Mouse (Mus musculus): Measurements from ENCODE around the gene Olfr761. TPM values are rescaled to one million over a fixed set of nuclear protein-coding genes. Genes with fewer than 3 reads are reported as not detected.
"Not testable (repeated sequence)": the region's sequence is repeated elsewhere in the genome, so short reads cannot be mapped to it uniquely, and the experiment has no call there.

Gene Olfr761
- polyA plus RNA-seq (2015; fragmentation: Nextera tagmentation; extraction: Ambion mirVana) = not detected in 2 replicates

- WGBS = 68% methylated on average over 2 of the region's 2 CpGs
- H3K27ac ChIP-seq = no peak within 1 kb of the TSS
- no peaks in the 10 kb centered on the region for H3K36me3 ChIP-seq (ENCODE audit: insufficient read depth, low read length)
- DNase-seq (ENCODE audit: low spot score) = no peak
- no peaks in the 10 kb centered on the region for H3K9me3 ChIP-seq (replicated peaks; ENCODE audit: low read length)
- no peaks in the 10 kb centered on the region for H3K27me3 ChIP-seq (ENCODE audit: insufficient read depth, low read length)
- H3K4me2 ChIP-seq (ENCODE audit: low read length) = no peak within 1 kb of the TSS
- no peaks in the 10 kb centered on the region for H3K4me1 ChIP-seq (replicated peaks; ENCODE audit: insufficient read depth, low read length)
- TF ChIP-seq CTCF (IDR thresholded peaks at IDR 0.05; ENCODE audit: low read depth) = no peak
- no peak within 1 kb of the TSS for H3K9ac ChIP-seq (ENCODE audit: low read depth, low read length)
- H3K4me3 ChIP-seq (replicated peaks; ENCODE audit: low read depth, low read length) = no peak within 1 kb of the TSS
- ATAC-seq (replicated peaks; ENCODE audit: low FRiP score, low read depth) = no peak
Measured at GRCm38 (mm10) chr17:37952979-37953378, at the start of gene Olfr761. Gene Olfr761 (minus strand): TSS chr17:37953079.

- Histone ChIP-seq H3K27me3 (ENCODE audit: insufficient read depth, low read length) (no peaks in the 10 kb centered on the region), H3K27ac (no peak overlapping the region), H3K4me3 (replicated peaks; ENCODE audit: low read depth, low read length) (no peak overlapping the region), H3K9me3 (replicated peaks; ENCODE audit: low read length) (no peaks in the 10 kb centered on the region), H3K36me3 (ENCODE audit: insufficient read depth, low read length) (no peaks in the 10 kb centered on the region), H3K4me2 (ENCODE audit: low read length) (no peak overlapping the region), H3K9ac (ENCODE audit: low read depth, low read length) (no peak overlapping the region), H3K4me1 (replicated peaks; ENCODE audit: insufficient read depth, low read length) (no peaks in the 10 kb centered on the region)
- no peak for TF ChIP-seq CTCF (IDR thresholded peaks at IDR 0.05; ENCODE audit: low read depth)
- DNase-seq (ENCODE audit: low spot score) (no peak), ATAC-seq (replicated peaks; ENCODE audit: low FRiP score, low read depth) (no peak)
- WGBS = 72% methylated on average over 10 of the region's 10 CpGs
Measured at GRCm38 (mm10) chr17:37995635-37996307, 42.9 kb upstream of the Olfr761 start.

DNA sequence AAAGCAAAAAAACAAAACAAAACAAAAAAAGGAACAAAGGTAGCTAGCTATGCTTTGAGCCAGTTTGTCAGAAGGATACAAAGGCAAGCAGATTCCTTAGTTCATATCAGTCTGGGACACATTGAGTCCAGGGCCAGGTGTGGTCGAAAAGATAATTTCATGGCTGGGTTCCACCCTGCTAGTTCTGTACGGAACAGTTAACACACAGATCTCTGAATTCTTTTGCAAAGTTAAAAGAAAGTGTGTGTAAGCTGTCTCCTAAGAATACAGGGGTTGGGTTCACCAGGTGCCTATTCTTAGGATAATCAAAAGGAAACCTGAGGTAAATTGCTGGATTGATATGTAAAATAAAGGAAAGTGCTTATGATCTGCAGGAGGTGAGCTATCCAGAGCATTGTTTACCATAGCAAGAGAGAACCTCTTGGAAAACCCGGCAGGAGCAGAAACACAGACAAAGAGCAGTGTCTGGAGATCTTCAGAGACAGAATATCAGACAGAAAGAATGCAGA is 37.6 kb upstream of the Olfr761 start:
- no peak overlapping the region for H3K4me3 ChIP-seq (replicated peaks; ENCODE audit: low read depth, low read length)
- H3K36me3 ChIP-seq (ENCODE audit: insufficient read depth, low read length) = no peaks in the 10 kb centered on the region
- no peak overlapping the region for H3K27ac ChIP-seq
- no peak overlapping the region for H3K9ac ChIP-seq (ENCODE audit: low read depth, low read length)
- ATAC-seq (replicated peaks; ENCODE audit: low FRiP score, low read depth) = no peak
- H3K27me3 ChIP-seq (ENCODE audit: insufficient read depth, low read length) = no peaks in the 10 kb centered on the region
- no peaks in the 10 kb centered on the region for H3K4me1 ChIP-seq (replicated peaks; ENCODE audit: insufficient read depth, low read length)
- no peaks in the 10 kb centered on the region for H3K9me3 ChIP-seq (replicated peaks; ENCODE audit: low read length)
- TF ChIP-seq CTCF (IDR thresholded peaks at IDR 0.05; ENCODE audit: low read depth) = no peak
- H3K4me2 ChIP-seq (ENCODE audit: low read length) = no peak overlapping the region
- no peak for DNase-seq (ENCODE audit: low spot score)
- WGBS = 41% methylated on average over 3 of the region's 3 CpGs

GRCm38 (mm10) chr17:37973591-37973990 is 20.7 kb upstream of the Olfr761 start:
- Histone ChIP-seq H3K4me1 (replicated peaks; ENCODE audit: insufficient read depth, low read length) (no peaks in the 10 kb centered on the region), H3K4me2 (ENCODE audit: low read length) (no peak overlapping the region), H3K27me3 (ENCODE audit: insufficient read depth, low read length) (no peaks in the 10 kb centered on the region), H3K4me3 (replicated peaks; ENCODE audit: low read depth, low read length) (no peak overlapping the region), H3K27ac (no peak overlapping the region), H3K9ac (ENCODE audit: low read depth, low read length) (no peak overlapping the region), H3K36me3 (ENCODE audit: insufficient read depth, low read length) (no peaks in the 10 kb centered on the region), H3K9me3 (replicated peaks; ENCODE audit: low read length) (no peaks in the 10 kb centered on the region)
- no peak for TF ChIP-seq CTCF (IDR thresholded peaks at IDR 0.05; ENCODE audit: low read depth)
- ATAC-seq (replicated peaks; ENCODE audit: low FRiP score, low read depth) (no peak), DNase-seq (ENCODE audit: low spot score) (no peak)
- WGBS = 81% methylated on average over 3 of the region's 3 CpGs

DNA sequence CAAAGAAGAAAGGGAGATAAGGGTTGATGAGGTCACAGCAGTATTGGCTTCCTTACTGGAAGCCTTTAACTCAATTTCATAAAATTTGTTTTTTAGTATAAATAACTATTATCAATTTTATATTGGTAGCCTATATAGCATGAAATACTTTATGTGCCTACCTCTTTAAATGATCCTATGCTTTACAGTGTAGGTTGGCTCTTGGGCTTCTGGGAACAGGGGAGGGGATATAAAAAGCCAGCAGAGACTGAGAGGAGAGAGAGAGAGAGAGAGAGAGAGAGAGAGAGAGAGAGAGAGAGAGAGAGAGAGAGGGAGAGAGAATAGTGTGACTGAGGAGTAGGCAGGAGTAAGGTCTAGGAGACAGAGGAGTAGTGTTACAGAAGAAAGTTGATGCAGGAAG is 32.6 kb downstream of the Olfr761 start, which contains the start of gene Olfr128:
TSS of gene Olfr128 (plus strand) at position 301 of the 400 bp plus-strand sequence.
- H3K27ac ChIP-seq = no peak within 1 kb of the TSS
- H3K27me3 ChIP-seq (ENCODE audit: insufficient read depth, low read length) = no peaks in the 10 kb centered on the region
- no peak for TF ChIP-seq CTCF (IDR thresholded peaks at IDR 0.05; ENCODE audit: low read depth)
- DNase-seq (ENCODE audit: low spot score) (no peak), ATAC-seq (replicated peaks; ENCODE audit: low FRiP score, low read depth) (no peak)
- no peaks in the 10 kb centered on the region for H3K9me3 ChIP-seq (replicated peaks; ENCODE audit: low read length)
- no peak within 1 kb of the TSS for H3K4me2 ChIP-seq (ENCODE audit: low read length)
- no peaks in the 10 kb centered on the region for H3K4me1 ChIP-seq (replicated peaks; ENCODE audit: insufficient read depth, low read length)
- H3K9ac ChIP-seq (ENCODE audit: low read depth, low read length) = no peak within 1 kb of the TSS
- no peak within 1 kb of the TSS for H3K4me3 ChIP-seq (replicated peaks; ENCODE audit: low read depth, low read length)
- H3K36me3 ChIP-seq (ENCODE audit: insufficient read depth, low read length) = no peaks in the 10 kb centered on the region

GRCm38 (mm10) chr17:37906821-37907220 is 46.1 kb downstream of the Olfr761 start:
- ATAC-seq (replicated peaks; ENCODE audit: low FRiP score, low read depth); H3K4me1 ChIP-seq (replicated peaks; ENCODE audit: insufficient read depth, low read length); DNase-seq (ENCODE audit: low spot score); H3K9me3 ChIP-seq (replicated peaks; ENCODE audit: low read length); H3K9ac ChIP-seq (ENCODE audit: low read depth, low read length); H3K4me2 ChIP-seq (ENCODE audit: low read length); H3K4me3 ChIP-seq (replicated peaks; ENCODE audit: low read depth, low read length); H3K36me3 ChIP-seq (ENCODE audit: insufficient read depth, low read length); H3K27ac ChIP-seq; H3K27me3 ChIP-seq (ENCODE audit: insufficient read depth, low read length): not testable (repeated sequence)
- WGBS = 76% methylated on average over 8 of the region's 8 CpGs

Other genes starting within 250 kb of the Olfr761 start
- not detected in 2 replicates for gene Olfr120, start 231.3 kb downstream of the Olfr761 start, polyA plus RNA-seq (2015; fragmentation: Nextera tagmentation; extraction: Ambion mirVana)
- gene Olfr121, start 204.2 kb downstream of the Olfr761 start, polyA plus RNA-seq (2015; fragmentation: Nextera tagmentation; extraction: Ambion mirVana) = not detected in 2 replicates
- not detected in 2 replicates for gene Olfr122, start 184.5 kb downstream of the Olfr761 start, polyA plus RNA-seq (2015; fragmentation: Nextera tagmentation; extraction: Ambion mirVana)
- not detected in 2 replicates for gene Olfr123, start 159.6 kb downstream of the Olfr761 start, polyA plus RNA-seq (2015; fragmentation: Nextera tagmentation; extraction: Ambion mirVana)
- not detected in 2 replicates for gene Olfr124, start 153.2 kb downstream of the Olfr761 start, polyA plus RNA-seq (2015; fragmentation: Nextera tagmentation; extraction: Ambion mirVana)
- not detected in 2 replicates for gene Olfr125, start 120.1 kb downstream of the Olfr761 start, polyA plus RNA-seq (2015; fragmentation: Nextera tagmentation; extraction: Ambion mirVana)
- not detected in 2 replicates for gene Olfr126, start 105.6 kb downstream of the Olfr761 start, polyA plus RNA-seq (2015; fragmentation: Nextera tagmentation; extraction: Ambion mirVana)
- gene Olfr127, start 52.6 kb downstream of the Olfr761 start, polyA plus RNA-seq (2015; fragmentation: Nextera tagmentation; extraction: Ambion mirVana) = not detected in 2 replicates
- not detected in 2 replicates for gene Olfr128, start 32.5 kb downstream of the Olfr761 start, polyA plus RNA-seq (2015; fragmentation: Nextera tagmentation; extraction: Ambion mirVana)
- gene Olfr129, start 107.0 kb upstream of the Olfr761 start, polyA plus RNA-seq (2015; fragmentation: Nextera tagmentation; extraction: Ambion mirVana) = not detected in 2 replicates
- not detected in 2 replicates for gene Olfr130, start 110.8 kb upstream of the Olfr761 start, polyA plus RNA-seq (2015; fragmentation: Nextera tagmentation; extraction: Ambion mirVana)
- not detected in 2 replicates for gene Olfr131, start 135.6 kb upstream of the Olfr761 start, polyA plus RNA-seq (2015; fragmentation: Nextera tagmentation; extraction: Ambion mirVana)
- not detected in 2 replicates for gene Olfr132, start 181.4 kb upstream of the Olfr761 start, polyA plus RNA-seq (2015; fragmentation: Nextera tagmentation; extraction: Ambion mirVana)
- not detected in 2 replicates for gene Olfr133, start 192.2 kb upstream of the Olfr761 start, polyA plus RNA-seq (2015; fragmentation: Nextera tagmentation; extraction: Ambion mirVana)
- not detected in 2 replicates for gene Olfr134, start 218.3 kb upstream of the Olfr761 start, polyA plus RNA-seq (2015; fragmentation: Nextera tagmentation; extraction: Ambion mirVana)

Measured in kidney, postnatal 0 days (tissue).